Mouse (Mus musculus) ES-Bruce4 (cell line): ENCODE data around the gene Cpeb2.

Source experiments
- CTCF ChIP-seq: IDR thresholded peaks from one replicate; pipeline ENCODE4 v1.8.1; 2011; ENCODE audit warnings: low read depth, low read length
- EP300 ChIP-seq: IDR thresholded peaks from 2 replicates; pipeline ENCODE4 v1.6.1; 2011; ENCODE audit warnings: low read depth, low read length; ENCODE audit not compliant: insufficient read depth
- POLR2A ChIP-seq: IDR thresholded peaks from one replicate; pipeline ENCODE4 v1.8.1; 2011; ENCODE audit warnings: low read length; ENCODE audit not compliant: insufficient read depth

- TF ChIP-seq CTCF: no peak
- TF ChIP-seq POLR2A: no peak
- no peak for TF ChIP-seq EP300
Measured at GRCm38 (mm10) chr5:43309961-43310360, 77.0 kb downstream of the Cpeb2 start.
